Mouse (Mus musculus) midbrain, embryonic 15.5 days (tissue): Measurements from ENCODE around the gene Nkx6-1. TPM values are rescaled to one million over a fixed set of nuclear protein-coding genes. Genes with fewer than 3 reads are reported as not detected.

Experiments used
- ATAC-seq: fragments of 200-750 bp; cut with Nextera tagmentation; replicated peaks from 2 replicates; pipeline ENCODE4 v1.8.0; 2017; ENCODE audit warnings: moderate TSS enrichment
- H3K27ac ChIP-seq: fragments of 300-500 bp; sonication (generic); 2 replicates; pipeline ENCODE4 v1.5.1; 2015; ENCODE audit warnings: mild to moderate bottlenecking, inconsistent platforms
- H3K27me3 ChIP-seq: fragments of 300-500 bp; sonication (generic); replicated peaks from 2 replicates; pipeline ENCODE4 v1.6.1; 2015; ENCODE audit warnings: inconsistent platforms
- H3K36me3 ChIP-seq: fragments of 300-500 bp; sonication (generic); replicated peaks from 2 replicates; pipeline ENCODE4 v1.6.1; 2015; ENCODE audit warnings: inconsistent platforms
- H3K4me1 ChIP-seq: fragments of 300-500 bp; sonication (generic); 2 replicates; pipeline ENCODE4 v1.6.1; 2015; ENCODE audit warnings: inconsistent platforms
- H3K4me2 ChIP-seq: fragments of 300-500 bp; sonication (generic); 2 replicates; pipeline ENCODE4 v1.6.1; 2015; ENCODE audit warnings: inconsistent platforms, mild to moderate bottlenecking, moderate library complexity
- H3K4me3 ChIP-seq: fragments of 300-500 bp; sonication (generic); 2 replicates; pipeline ENCODE4 v1.5.1; 2015; ENCODE audit warnings: mild to moderate bottlenecking, inconsistent platforms
- H3K9ac ChIP-seq: fragments of 300-500 bp; sonication (generic); 2 replicates; pipeline ENCODE4 v1.6.1; 2015; ENCODE audit warnings: mild to moderate bottlenecking, inconsistent platforms
- H3K9me3 ChIP-seq: fragments of 300-500 bp; sonication (generic); 2 replicates; pipeline ENCODE4 v1.6.1; 2016; ENCODE audit warnings: inconsistent platforms
- WGBS: fragments of 180-500 bp; shearing (Covaris S2); methylation state at CpG from one replicate; pipeline ENCODE4 v1.1.7; 2015; ENCODE audit warnings: mixed read lengths; 5-methylcytosine and 5-hydroxymethylcytosine counted together
- polyA plus RNA-seq: library from polyadenylated mRNA; unstranded; fragments of >200 nt; fragmentation: Nextera tagmentation; extraction: Ambion mirVana; gene quantifications from 2 replicates; pipeline ENCODE4 v1.2.1, GENCODE M21; 2015

The Nkx6-1 gene
- 2.1 and 2.5 TPM in 2 replicates for polyA plus RNA-seq

- Histone ChIP-seq H3K9ac (no peak within 1 kb of the TSS; the same call in 1 of the 2 replicates), H3K27ac (no peak within 1 kb of the TSS), H3K4me1 (peaks cover 27% of the 10 kb centered on the region), H3K4me3 (peak within 1 kb of the TSS; percentile 35), H3K36me3 (no peaks in the 10 kb centered on the region), H3K4me2 (peak within 1 kb of the TSS; percentile 52), H3K9me3 (no peaks in the 10 kb centered on the region), H3K27me3 (peaks cover 80% of the 10 kb centered on the region)
- peak; percentile 85 for ATAC-seq
- WGBS = under 1% methylated on average over 39 of the region's 39 CpGs
Measured at GRCm38 (mm10) chr5:101664945-101665615, at the start of gene Nkx6-1. Gene Nkx6-1 (minus strand): TSS chr5:101664996.

- WGBS = 79% methylated on average over 6 of the region's 6 CpGs
- Histone ChIP-seq H3K36me3 (no peaks in the 10 kb centered on the region), H3K4me2 (no peak overlapping the region), H3K4me3 (no peak overlapping the region), H3K9me3 (no peaks in the 10 kb centered on the region), H3K4me1 (no peaks in the 10 kb centered on the region), H3K27ac (no peak overlapping the region), H3K9ac (no peak overlapping the region), H3K27me3 (no peaks in the 10 kb centered on the region)
- ATAC-seq = no peak
Measured at GRCm38 (mm10) chr5:101713064-101713613, 48.3 kb upstream of the Nkx6-1 start.

GRCm38 (mm10) chr5:101703374-101704260, 38.8 kb upstream of the Nkx6-1 start:
- Histone ChIP-seq H3K27ac (no peak overlapping the region), H3K4me2 (no peak overlapping the region), H3K9ac (no peak overlapping the region), H3K36me3 (no peaks in the 10 kb centered on the region), H3K4me1 (no peaks in the 10 kb centered on the region), H3K27me3 (no peaks in the 10 kb centered on the region), H3K9me3 (no peaks in the 10 kb centered on the region), H3K4me3 (no peak overlapping the region)
- WGBS = 78% methylated on average over 24 of the region's 25 CpGs
- no peak for ATAC-seq

GRCm38 (mm10) chr5:101702636-101703035, 37.8 kb upstream of the Nkx6-1 start:
- Histone ChIP-seq H3K36me3 (no peaks in the 10 kb centered on the region), H3K27me3 (no peaks in the 10 kb centered on the region), H3K9ac (no peak overlapping the region), H3K4me3 (no peak overlapping the region), H3K4me1 (no peaks in the 10 kb centered on the region), H3K4me2 (no peak overlapping the region), H3K27ac (no peak overlapping the region), H3K9me3 (no peaks in the 10 kb centered on the region)
- 83% methylated on average over 11 of the region's 11 CpGs for WGBS
- ATAC-seq = no peak

GRCm38 (mm10) chr5:101700607-101701006, 35.8 kb upstream of the Nkx6-1 start:
- WGBS = 4% methylated on average over 3 of the region's 3 CpGs
- H3K9me3 ChIP-seq = no peaks in the 10 kb centered on the region
- no peak overlapping the region for H3K27ac ChIP-seq
- no peaks in the 10 kb centered on the region for H3K4me1 ChIP-seq
- H3K9ac ChIP-seq = no peak overlapping the region
- H3K4me3 ChIP-seq = no peak overlapping the region
- no peak overlapping the region for H3K4me2 ChIP-seq
- no peak for ATAC-seq
- H3K36me3 ChIP-seq = no peaks in the 10 kb centered on the region
- no peaks in the 10 kb centered on the region for H3K27me3 ChIP-seq

- Histone ChIP-seq H3K27me3 (no peaks in the 10 kb centered on the region; the same call in 1 of the 2 replicates), H3K9me3 (no peaks in the 10 kb centered on the region), H3K4me3 (no peak overlapping the region), H3K4me1 (peaks cover 4% of the 10 kb centered on the region; the same call in 1 of the 2 replicates), H3K36me3 (no peaks in the 10 kb centered on the region), H3K4me2 (peak overlapping the region; percentile 43), H3K9ac (no peak overlapping the region), H3K27ac (no peak overlapping the region)
- no peak; the same call in 1 of the 2 replicates for ATAC-seq
- 17% methylated on average over 15 of the region's 15 CpGs for WGBS
Measured at GRCm38 (mm10) chr5:101688581-101688980, 23.8 kb upstream of the Nkx6-1 start.

- H3K4me3 ChIP-seq = no peak overlapping the region
- no peak overlapping the region for H3K4me2 ChIP-seq
- H3K27ac ChIP-seq = no peak overlapping the region
- ATAC-seq = no peak
- no peaks in the 10 kb centered on the region for H3K9me3 ChIP-seq
- WGBS = 57% methylated on average over 5 of the region's 5 CpGs
- no peaks in the 10 kb centered on the region for H3K4me1 ChIP-seq
- H3K9ac ChIP-seq = no peak overlapping the region
- no peaks in the 10 kb centered on the region; the same call in 1 of the 2 replicates for H3K27me3 ChIP-seq
- H3K36me3 ChIP-seq = no peaks in the 10 kb centered on the region
Measured at GRCm38 (mm10) chr5:101683340-101683739, 18.5 kb upstream of the Nkx6-1 start.

- Histone ChIP-seq H3K4me3 (no peak overlapping the region), H3K9me3 (no peaks in the 10 kb centered on the region), H3K4me1 (no peaks in the 10 kb centered on the region), H3K36me3 (no peaks in the 10 kb centered on the region), H3K9ac (no peak overlapping the region), H3K27ac (no peak overlapping the region), H3K27me3 (no peaks in the 10 kb centered on the region), H3K4me2 (no peak overlapping the region)
- ATAC-seq = no peak
- 78% methylated on average over 6 of the region's 6 CpGs for WGBS
Measured at GRCm38 (mm10) chr5:101680338-101680737, 15.5 kb upstream of the Nkx6-1 start.

- 0 out of 2 replicates have a peak, but pooled peaks have one; percentile 47 for ATAC-seq
- H3K36me3 ChIP-seq = no peaks in the 10 kb centered on the region
Measured at GRCm38 (mm10) chr5:101669381-101669780, 4.6 kb upstream of the Nkx6-1 start.

GRCm38 (mm10) chr5:101668475-101668874, 3.7 kb upstream of the Nkx6-1 start:
- Histone ChIP-seq H3K4me3 (no peak overlapping the region), H3K4me2 (no peak overlapping the region), H3K27me3 (peaks cover 60% of the 10 kb centered on the region), H3K27ac (no peak overlapping the region), H3K9ac (no peak overlapping the region), H3K4me1 (peaks cover 21% of the 10 kb centered on the region), H3K9me3 (no peaks in the 10 kb centered on the region), H3K36me3 (no peaks in the 10 kb centered on the region)
- ATAC-seq = no peak
- WGBS = 3% methylated on average over 12 of the region's 12 CpGs

More at GRCm38 (mm10) chr5:101669381-101669780, 4.6 kb upstream of the Nkx6-1 start:
- WGBS = 3% methylated on average over 15 of the region's 15 CpGs
- peak overlapping the region; percentile 27 for H3K4me2 ChIP-seq
- H3K27me3 ChIP-seq = peaks cover 58% of the 10 kb centered on the region
- H3K4me3 ChIP-seq = no peak overlapping the region
- no peaks in the 10 kb centered on the region for H3K9me3 ChIP-seq
- no peak overlapping the region for H3K9ac ChIP-seq
- H3K4me1 ChIP-seq = peaks cover 12% of the 10 kb centered on the region
- H3K27ac ChIP-seq = no peak overlapping the region

GRCm38 (mm10) chr5:101668028-101668427, 3.2 kb upstream of the Nkx6-1 start:
- 4% methylated on average over 15 of the region's 15 CpGs for WGBS
- no peak overlapping the region for H3K9ac ChIP-seq
- H3K4me3 ChIP-seq = no peak overlapping the region
- no peaks in the 10 kb centered on the region for H3K36me3 ChIP-seq
- ATAC-seq = no peak
- H3K27ac ChIP-seq = no peak overlapping the region
- peaks cover 64% of the 10 kb centered on the region for H3K27me3 ChIP-seq
- H3K9me3 ChIP-seq = no peaks in the 10 kb centered on the region
- H3K4me1 ChIP-seq = peaks cover 26% of the 10 kb centered on the region
- H3K4me2 ChIP-seq = no peak overlapping the region
